Mouse (Mus musculus) liver, embryonic 15.5 days (tissue): ENCODE measurements at regions not wholly inside any gene's neighbourhood (a gene's known extent, or its start where the extent isn't known, plus 50 kb on each side); places are given as distances from the start of the nearest gene placed in this dataset.
A peak's percentile ranks its signal among the peaks of the same experiment; 100 is the strongest.

Experiments used
- ATAC-seq: fragments of 200-750 bp; cut with Nextera tagmentation; 2 replicates; pipeline ENCODE4 v1.8.0; 2017; ENCODE audit warnings: moderate number of reproducible peaks, mild to moderate bottlenecking, moderate library complexity; ENCODE audit not compliant: insufficient read depth
- H3K27ac ChIP-seq: fragments of 300-500 bp; sonication (generic); replicated peaks from 2 replicates; pipeline ENCODE4 v1.5.1; 2015; ENCODE audit warnings: mild to moderate bottlenecking, inconsistent platforms
- H3K27me3 ChIP-seq: fragments of 300-500 bp; sonication (generic); 2 replicates; pipeline ENCODE4 v1.6.1; 2015; ENCODE audit warnings: mild to moderate bottlenecking, inconsistent platforms
- H3K36me3 ChIP-seq: fragments of 300-500 bp; sonication (generic); replicated peaks from 2 replicates; pipeline ENCODE4 v1.6.1; 2015; ENCODE audit warnings: moderate library complexity, mild to moderate bottlenecking, inconsistent platforms
- H3K4me1 ChIP-seq: fragments of 300-500 bp; sonication (generic); replicated peaks from 2 replicates; pipeline ENCODE4 v1.6.1; 2015; ENCODE audit warnings: inconsistent platforms
- H3K4me2 ChIP-seq: fragments of 300-500 bp; sonication (generic); 2 replicates; pipeline ENCODE4 v1.6.1; 2015; ENCODE audit warnings: moderate library complexity, mild to moderate bottlenecking, inconsistent platforms
- H3K4me3 ChIP-seq: fragments of 300-500 bp; sonication (generic); replicated peaks from 2 replicates; pipeline ENCODE4 v1.5.1; 2015; ENCODE audit warnings: mild to moderate bottlenecking, inconsistent platforms
- H3K9ac ChIP-seq: fragments of 300-500 bp; sonication (generic); 2 replicates; pipeline ENCODE4 v1.6.1; 2015; ENCODE audit warnings: moderate library complexity, mild to moderate bottlenecking, inconsistent platforms
- H3K9me3 ChIP-seq: fragments of 300-500 bp; sonication (generic); replicated peaks from 2 replicates; pipeline ENCODE4 v1.6.1; 2016; ENCODE audit warnings: inconsistent platforms
- WGBS: fragments of 180-500 bp; shearing (Covaris S2); methylation state at CpG from one replicate; pipeline ENCODE4 v1.1.7; 2015; ENCODE audit warnings: mixed read lengths; ENCODE audit not compliant: insufficient replicate concordance; 5-methylcytosine and 5-hydroxymethylcytosine counted together

DNA sequence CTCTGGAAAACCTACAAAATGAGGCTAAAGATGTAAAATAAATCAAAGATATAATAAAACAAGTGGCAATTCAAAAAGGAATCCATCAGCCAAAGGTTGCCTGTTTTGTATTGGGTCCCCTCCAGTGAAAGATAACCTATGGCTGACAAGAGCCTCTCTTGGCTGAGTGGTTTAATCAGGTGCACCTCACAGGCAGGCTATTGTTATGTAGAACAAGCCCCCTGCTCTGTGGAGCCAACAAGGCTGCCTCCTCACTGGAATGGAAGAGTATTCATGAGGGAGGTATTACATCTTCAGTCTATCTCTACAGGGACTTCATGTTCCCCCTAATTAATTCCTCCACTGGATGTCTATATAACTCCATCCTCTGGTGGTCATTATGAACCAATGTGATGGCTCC lies 437.1 kb upstream of the Gm10295 start:
- no peaks in the 10 kb centered on the region for H3K4me1 ChIP-seq
- no peaks in the 10 kb centered on the region for H3K9me3 ChIP-seq
- H3K4me2 ChIP-seq: no peak overlapping the region
- ATAC-seq: no peak
- H3K27me3 ChIP-seq: no peaks in the 10 kb centered on the region
- H3K27ac ChIP-seq: no peak overlapping the region
- no peak overlapping the region for H3K9ac ChIP-seq
- H3K36me3 ChIP-seq: no peaks in the 10 kb centered on the region
- H3K4me3 ChIP-seq: no peak overlapping the region

DNA sequence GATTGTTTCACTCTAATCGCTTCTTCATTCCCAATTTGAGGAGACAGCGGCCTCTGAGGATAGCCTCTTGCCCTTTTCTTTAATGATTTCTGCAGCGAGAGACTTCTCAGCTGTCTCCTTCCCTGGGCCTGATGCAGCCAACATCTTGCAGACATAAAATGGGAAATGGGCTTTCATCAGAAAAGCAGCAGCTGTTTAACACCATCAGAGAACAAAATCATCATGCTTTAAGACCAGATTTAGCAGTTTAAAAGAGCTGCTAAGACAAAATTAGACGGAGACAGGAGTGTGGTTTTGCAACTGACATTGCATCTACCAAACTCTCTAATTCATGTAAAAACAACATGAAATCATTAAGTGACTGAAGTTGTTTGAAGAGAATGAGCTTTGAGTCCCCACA lies 431.2 kb upstream of the Gm10295 start:
- ATAC-seq: no peak
- Histone ChIP-seq H3K27ac (no peak overlapping the region), H3K4me2 (no peak overlapping the region), H3K36me3 (no peaks in the 10 kb centered on the region), H3K4me1 (no peaks in the 10 kb centered on the region), H3K4me3 (no peak overlapping the region), H3K27me3 (no peaks in the 10 kb centered on the region), H3K9ac (no peak overlapping the region), H3K9me3 (no peaks in the 10 kb centered on the region)
- 62% methylated on average over 4 of the region's 4 CpGs for WGBS

DNA sequence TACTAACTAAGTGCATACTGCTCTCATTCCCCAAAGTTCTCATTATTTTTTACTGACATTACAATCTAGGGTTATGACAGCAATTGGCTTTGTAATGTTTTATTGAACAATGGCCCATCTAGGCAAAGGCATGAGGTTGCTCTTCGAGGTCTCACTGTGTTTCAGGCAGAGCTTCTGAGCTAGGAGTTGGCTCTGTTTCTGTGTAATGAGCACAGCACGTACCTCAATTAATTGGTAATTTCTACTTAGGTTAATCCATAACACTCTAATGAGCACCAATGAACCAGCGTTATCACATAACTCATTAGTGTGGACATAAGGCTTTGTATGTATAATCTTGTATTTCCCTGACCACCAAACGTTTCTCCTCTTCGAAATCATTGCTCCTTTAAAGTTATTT lies 398.6 kb upstream of the Gm10295 start:
- Histone ChIP-seq H3K36me3 (no peaks in the 10 kb centered on the region), H3K9ac (no peak overlapping the region), H3K27ac (no peak overlapping the region), H3K4me2 (no peak overlapping the region), H3K27me3 (no peaks in the 10 kb centered on the region), H3K4me3 (no peak overlapping the region), H3K4me1 (no peaks in the 10 kb centered on the region), H3K9me3 (no peaks in the 10 kb centered on the region)
- 51% methylated on average over 5 of the region's 5 CpGs for WGBS
- no peak for ATAC-seq

DNA sequence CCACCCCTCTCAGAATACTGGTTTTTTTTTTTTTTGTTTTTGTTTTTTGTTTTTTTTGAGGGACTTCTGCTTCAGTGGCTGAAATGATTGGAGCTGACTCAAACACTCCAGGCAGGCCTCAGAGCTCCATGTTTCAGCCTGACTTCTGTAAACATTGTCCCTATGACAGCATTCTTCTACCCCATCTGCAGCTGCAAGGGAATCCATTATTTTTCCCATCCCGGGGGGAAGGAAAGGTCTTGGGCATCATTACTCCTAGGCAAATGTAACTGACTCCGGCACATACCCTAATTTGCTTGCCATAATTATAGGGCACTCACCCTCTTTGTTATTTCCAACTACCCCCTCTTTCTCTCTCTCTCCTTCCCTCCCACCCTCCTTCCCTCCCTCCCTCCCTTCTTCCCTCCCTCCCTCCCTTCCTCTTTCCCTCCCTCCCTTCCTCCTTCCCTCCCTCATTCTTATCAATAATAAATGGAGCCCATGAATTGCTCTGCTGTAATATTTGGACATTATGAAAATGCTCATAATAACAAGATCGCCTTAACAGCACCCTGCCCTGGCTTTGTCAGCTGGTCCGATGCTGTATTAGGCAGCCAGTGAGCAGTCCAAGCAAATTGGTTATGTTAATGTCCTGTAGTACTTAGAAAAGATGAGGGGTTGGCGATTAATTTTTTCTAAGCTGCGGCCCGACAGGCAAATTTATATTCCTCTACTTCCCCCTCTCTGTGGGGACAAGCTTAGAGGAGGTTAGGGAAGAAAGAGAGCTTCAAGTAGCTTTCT lies 395.0 kb upstream of the Gm10295 start:
- H3K27ac ChIP-seq: no peak overlapping the region
- no peak for ATAC-seq
- H3K9ac ChIP-seq: no peak overlapping the region
- WGBS: 61% methylated on average over 7 of the region's 7 CpGs
- H3K36me3 ChIP-seq: no peaks in the 10 kb centered on the region
- no peak overlapping the region for H3K4me3 ChIP-seq
- H3K4me2 ChIP-seq: no peak overlapping the region
- H3K9me3 ChIP-seq: no peaks in the 10 kb centered on the region
- no peaks in the 10 kb centered on the region for H3K27me3 ChIP-seq
- H3K4me1 ChIP-seq: no peaks in the 10 kb centered on the region

DNA sequence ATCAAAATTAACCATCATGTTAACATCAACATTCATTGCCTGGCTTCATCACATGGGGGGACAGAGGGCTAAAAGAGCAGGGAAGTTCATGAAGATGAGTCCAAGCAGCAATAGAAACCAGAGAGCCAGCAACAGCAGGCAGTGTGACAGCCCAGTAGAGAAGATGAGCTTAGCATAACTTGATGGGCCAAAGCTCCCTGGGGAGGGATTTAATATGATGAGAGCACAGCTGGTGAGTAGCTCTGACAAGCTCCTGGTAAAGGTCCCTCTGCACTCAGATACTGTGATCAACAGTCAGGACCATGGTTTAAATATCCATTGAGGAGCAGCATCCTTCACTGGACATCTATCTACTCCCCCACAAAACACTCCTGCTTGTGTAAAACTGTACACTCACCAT lies 377.2 kb upstream of the Gm10295 start:
- Histone ChIP-seq H3K9ac (no peak overlapping the region), H3K4me3 (no peak overlapping the region), H3K27me3 (no peaks in the 10 kb centered on the region), H3K9me3 (no peaks in the 10 kb centered on the region), H3K36me3 (no peaks in the 10 kb centered on the region), H3K4me1 (no peaks in the 10 kb centered on the region), H3K27ac (no peak overlapping the region), H3K4me2 (no peak overlapping the region)
- ATAC-seq: no peak

DNA sequence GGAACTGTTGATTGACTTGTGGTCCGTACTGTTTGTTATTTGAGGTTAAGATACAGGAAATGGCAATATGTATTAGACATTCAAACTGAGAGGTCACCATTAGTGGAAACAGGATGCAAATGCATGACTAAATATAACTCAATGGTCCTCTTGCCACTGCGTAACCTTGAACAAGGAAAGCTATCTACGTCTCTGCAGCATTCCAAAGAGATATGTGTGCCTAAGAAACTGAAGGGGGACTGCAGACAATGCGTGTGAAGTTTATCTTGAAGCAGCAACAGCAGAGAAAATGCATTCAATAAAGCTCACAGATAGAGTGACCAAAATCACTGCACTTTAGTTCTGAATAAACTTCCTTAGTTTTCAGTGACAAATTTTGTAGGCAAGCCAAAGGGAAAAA lies 356.9 kb upstream of the Gm10295 start:
- no peak overlapping the region for H3K9ac ChIP-seq
- peaks cover 27% of the 10 kb centered on the region for H3K27me3 ChIP-seq
- 19% methylated on average over 4 of the region's 4 CpGs for WGBS
- 0 out of 2 replicates have a peak, but pooled peaks cover 3% of the 10 kb centered on the region for H3K4me1 ChIP-seq
- ATAC-seq: no peak
- H3K27ac ChIP-seq: no peak overlapping the region
- H3K4me3 ChIP-seq: no peak overlapping the region
- H3K36me3 ChIP-seq: no peaks in the 10 kb centered on the region
- H3K9me3 ChIP-seq: no peaks in the 10 kb centered on the region
- H3K4me2 ChIP-seq: no peak overlapping the region

DNA sequence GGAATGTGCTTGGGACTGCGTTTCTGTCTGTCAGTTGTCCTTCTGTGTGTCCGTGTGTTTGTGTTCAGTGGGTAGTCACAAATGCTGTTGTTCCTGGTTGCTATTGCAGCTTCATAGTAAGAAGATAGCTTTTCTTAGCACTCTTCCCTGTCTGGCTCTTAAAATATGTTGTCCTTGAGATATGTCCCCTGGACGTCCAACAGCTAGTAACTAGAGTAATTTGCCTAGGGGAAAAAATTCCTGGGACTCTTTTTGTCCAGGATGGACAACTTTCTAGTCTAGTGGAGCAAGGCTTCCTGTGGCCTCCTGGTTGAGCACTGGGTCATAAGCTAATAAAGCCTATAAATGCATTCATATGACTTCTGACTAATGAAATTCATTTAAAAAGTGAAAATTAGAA lies 354.9 kb upstream of the Gm10295 start:
- Histone ChIP-seq H3K27me3 (peaks cover 27% of the 10 kb centered on the region), H3K9me3 (no peaks in the 10 kb centered on the region), H3K36me3 (no peaks in the 10 kb centered on the region), H3K9ac (no peak overlapping the region), H3K4me2 (no peak overlapping the region), H3K4me1 (0 out of 2 replicates have a peak, but pooled peaks cover 3% of the 10 kb centered on the region), H3K4me3 (no peak overlapping the region), H3K27ac (no peak overlapping the region)
- ATAC-seq: no peak
- WGBS: 33% methylated on average over 3 of the region's 3 CpGs

DNA sequence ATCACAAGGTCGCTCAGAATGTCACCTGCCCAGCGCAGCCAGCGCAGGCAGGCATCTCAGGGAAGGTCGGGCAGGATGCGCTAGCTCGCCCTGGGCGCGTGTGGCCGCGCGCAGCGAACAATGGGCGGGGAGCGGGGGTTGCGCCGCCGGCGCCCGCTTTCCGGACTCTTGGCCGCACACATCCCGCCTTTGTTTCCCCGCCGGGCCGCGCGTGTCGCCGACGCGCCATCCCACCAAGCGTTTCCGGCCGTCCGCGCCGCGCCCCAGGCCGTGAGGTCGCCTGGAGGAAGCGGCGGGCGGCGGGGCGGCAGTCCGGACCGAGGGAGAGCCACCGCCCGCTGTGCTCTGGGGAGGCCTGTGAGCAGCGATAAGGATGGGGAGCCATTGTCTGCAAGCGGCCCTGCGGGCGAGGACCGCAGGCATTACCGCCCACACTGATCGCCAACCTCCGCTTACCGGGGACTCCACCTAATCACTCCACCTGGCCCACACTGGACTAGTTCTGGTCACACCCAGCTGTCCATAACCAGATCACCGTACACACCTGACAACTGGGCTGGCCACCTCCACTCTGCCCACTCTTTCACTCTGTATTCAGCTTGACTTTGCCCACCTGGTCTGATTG lies 354.3 kb upstream of the Gm10295 start:
- no peak overlapping the region for H3K27ac ChIP-seq
- H3K36me3 ChIP-seq: no peaks in the 10 kb centered on the region
- no peak overlapping the region for H3K9ac ChIP-seq
- peak; percentile 68 for ATAC-seq
- peaks cover 27% of the 10 kb centered on the region for H3K27me3 ChIP-seq
- 0 out of 2 replicates have a peak, but pooled peaks cover 3% of the 10 kb centered on the region for H3K4me1 ChIP-seq
- H3K4me3 ChIP-seq: peak overlapping the region; percentile 29
- no peaks in the 10 kb centered on the region for H3K9me3 ChIP-seq
- H3K4me2 ChIP-seq: peak overlapping the region; percentile 53
- under 1% methylated on average over 59 of the region's 59 CpGs for WGBS

DNA sequence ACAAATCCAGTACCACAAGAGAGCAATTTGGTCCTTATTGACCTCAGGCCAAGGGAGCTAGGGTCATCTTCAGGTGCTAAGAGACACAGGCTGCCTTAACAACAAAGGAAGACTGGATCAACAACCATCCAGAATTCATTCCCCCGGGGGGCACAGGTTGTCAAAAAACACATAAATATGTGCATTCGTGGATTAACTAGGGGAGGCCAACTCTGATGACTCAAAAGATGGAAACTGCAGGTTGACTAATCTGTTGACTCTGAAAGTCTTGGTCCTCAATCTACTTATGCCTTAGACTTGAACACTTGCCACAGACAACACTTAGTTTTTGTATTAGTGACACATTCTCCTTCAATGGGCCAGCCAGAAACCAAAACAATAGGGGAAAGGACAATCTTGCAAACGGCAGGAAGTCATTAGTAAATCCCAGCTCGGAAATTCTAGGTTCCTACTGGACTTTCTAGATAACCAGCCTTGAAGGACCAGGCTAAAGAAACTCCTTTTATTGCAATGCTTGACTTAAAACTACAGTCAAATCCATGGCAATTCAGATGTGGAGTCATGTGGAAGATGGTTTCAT lies 353.5 kb upstream of the Gm10295 start:
- no peaks in the 10 kb centered on the region for H3K9me3 ChIP-seq
- no peak for ATAC-seq
- WGBS: 27% methylated on average over 4 of the region's 4 CpGs
- H3K4me2 ChIP-seq: no peak overlapping the region
- H3K27me3 ChIP-seq: peaks cover 27% of the 10 kb centered on the region
- no peak overlapping the region for H3K4me3 ChIP-seq
- H3K9ac ChIP-seq: no peak overlapping the region
- no peaks in the 10 kb centered on the region for H3K36me3 ChIP-seq
- H3K4me1 ChIP-seq: 0 out of 2 replicates have a peak, but pooled peaks cover 3% of the 10 kb centered on the region
- H3K27ac ChIP-seq: no peak overlapping the region
